Mouse (Mus musculus): Measurements from ENCODE around the gene Asf1b.
"Not testable (repeated sequence)": the region's sequence is repeated elsewhere in the genome, so short reads cannot be mapped to it uniquely, and the experiment has no call there.

The Asf1b gene

GRCm38 (mm10) chr8:83996567-83997505 lies 41.5 kb downstream of the Asf1b start:
- peak in 1 of 2 experiments; percentile 71 for DNase-seq (ENCODE audit: low spot score in 2 of 2)

GRCm38 (mm10) chr8:83997511-83998141 lies 42.3 kb downstream of the Asf1b start, which contains the start of gene Samd1:
Gene Samd1 (plus strand): TSS chr8:83997672.
- DNase-seq (ENCODE audit: low spot score in 2 of 2) = no peak

- DNase-seq (ENCODE audit: low spot score in 2 of 2) = no peak
These were observed 43.1 kb downstream of the Asf1b start for GRCm38 (mm10) chr8:83998231-83999056.

- DNase-seq (ENCODE audit: low spot score in 2 of 2) = no peak
These were observed 43.9 kb downstream of the Asf1b start for GRCm38 (mm10) chr8:83999057-83999705.

GRCm38 (mm10) chr8:83999825-84000224 lies 44.5 kb downstream of the Asf1b start:
- no peak for DNase-seq (ENCODE audit: low spot score in 2 of 2)

- no peak for DNase-seq (ENCODE audit: low spot score in 2 of 2)
These were observed 46.1 kb downstream of the Asf1b start, which contains the start of gene 1700067K01Rik for GRCm38 (mm10) chr8:84001281-84002000. Gene 1700067K01Rik (plus strand): TSS chr8:84001502.

GRCm38 (mm10) chr8:84002957-84003611 lies 47.8 kb downstream of the Asf1b start:
- DNase-seq (ENCODE audit: low spot score in 2 of 2) = no peak

GRCm38 (mm10) chr8:84003612-84004246 lies 48.4 kb downstream of the Asf1b start:
- no peak for DNase-seq (ENCODE audit: low spot score in 2 of 2)

- DNase-seq (ENCODE audit: low spot score in 2 of 2) = peak; percentile 84 to 93
These were observed 49.4 kb downstream of the Asf1b start for GRCm38 (mm10) chr8:84004533-84005201.

- DNase-seq (ENCODE audit: low spot score in 2 of 2) = not testable (repeated sequence)
These were observed 50.2 kb downstream of the Asf1b start for GRCm38 (mm10) chr8:84005502-84005901.

- no peak for DNase-seq (ENCODE audit: low spot score in 2 of 2)
These were observed 53.1 kb downstream of the Asf1b start for GRCm38 (mm10) chr8:84008362-84008761.

GRCm38 (mm10) chr8:84009876-84010275 lies 54.6 kb downstream of the Asf1b start:
- DNase-seq (ENCODE audit: low spot score in 2 of 2) = peak in 1 of 2 experiments; percentile 89

GRCm38 (mm10) chr8:84010625-84011611 lies 55.6 kb downstream of the Asf1b start:
- peak in 1 of 2 experiments; percentile 59 for DNase-seq (ENCODE audit: low spot score in 2 of 2)

GRCm38 (mm10) chr8:84011705-84012498 lies 56.6 kb downstream of the Asf1b start, which contains the start of gene 2210011C24Rik:
Gene 2210011C24Rik (minus strand): TSS chr8:84012171.
- no peak for DNase-seq (ENCODE audit: low spot score in 2 of 2)

GRCm38 (mm10) chr8:84012499-84013165 lies 57.3 kb downstream of the Asf1b start:
- DNase-seq (ENCODE audit: low spot score in 2 of 2) = no peak

- DNase-seq (ENCODE audit: low spot score in 2 of 2) = no peak
These were observed 60.5 kb downstream of the Asf1b start for GRCm38 (mm10) chr8:84015833-84016232.
